Mouse (Mus musculus) lung, postnatal 0 days (tissue): Measurements from ENCODE around the gene Gm1123.

Experiments
- CTCF ChIP-seq: IDR thresholded peaks from 2 replicates; pipeline ENCODE4 v1.5.1; 2016; ENCODE audit warnings: antibody characterized with exemption, mild to moderate bottlenecking
- EP300 ChIP-seq: IDR thresholded peaks from 2 replicates; pipeline ENCODE4 v1.6.1; 2016; ENCODE audit warnings: antibody characterized with exemption, mild to moderate bottlenecking, control low read depth

DNA sequence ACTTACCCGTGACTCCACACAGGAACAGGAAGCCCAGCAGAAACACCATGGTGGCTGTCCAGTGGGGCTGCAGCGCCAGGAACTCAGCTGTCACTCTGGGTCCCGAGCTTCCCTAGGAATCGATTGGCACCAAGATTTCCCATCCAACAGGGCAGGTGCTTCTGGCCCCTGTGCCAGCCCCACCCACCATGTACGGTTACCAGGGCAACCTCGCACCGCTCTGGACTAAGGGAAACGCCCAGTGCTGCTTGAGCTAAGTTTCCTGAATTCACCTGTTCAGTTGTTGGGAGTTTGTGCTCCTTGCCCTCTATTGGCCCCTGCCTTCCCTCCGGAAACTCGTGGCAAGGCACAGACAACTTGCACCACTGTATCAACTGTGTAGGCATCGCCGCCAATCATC is at the start of gene Gm1123:
- TF ChIP-seq EP300 (no peak), CTCF (no peak)
